Mouse (Mus musculus) hindlimb bud, embryonic 11.5 days (tissue): Measurements from ENCODE around the gene Marcks.
"Not testable (repeated sequence)": the region's sequence is repeated elsewhere in the genome, so short reads cannot be mapped to it uniquely, and the experiment has no call there.

Source experiments
- DNase-seq: peaks from one replicate; pipeline ENCODE4 v3.0.0-alpha.2; 2012; ENCODE audit warnings: low read depth, low spot score; ENCODE audit errors: extremely low spot score

Gene Marcks

DNA sequence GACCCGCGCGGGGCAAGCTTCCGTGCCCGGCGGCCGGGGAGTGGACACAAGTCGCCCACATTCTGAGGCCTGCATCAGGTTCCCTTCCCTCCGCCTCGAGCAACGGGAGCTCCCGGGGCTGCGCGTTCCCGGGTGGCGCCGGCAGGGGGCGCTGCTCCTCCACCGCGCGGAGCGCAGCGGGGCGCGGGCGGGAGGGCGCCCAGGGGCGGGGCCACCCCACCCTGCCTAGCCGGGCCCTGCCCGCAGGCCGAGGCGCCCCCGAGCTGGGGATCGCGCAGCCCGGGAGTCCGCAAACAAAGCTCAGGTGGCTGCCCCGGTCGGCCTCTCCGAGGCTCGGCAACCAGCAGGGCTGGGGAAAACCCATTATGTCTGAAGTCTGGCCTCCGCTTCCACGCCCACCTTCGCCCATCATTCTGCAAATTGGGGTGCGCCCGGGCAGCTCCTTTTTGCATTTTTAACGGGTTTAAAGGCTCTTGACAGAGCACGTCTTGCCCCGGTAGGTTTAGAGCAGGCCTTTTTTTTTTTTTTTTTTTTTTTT is 1.7 kb downstream of the Marcks start:
- no peak for DNase-seq

DNA sequence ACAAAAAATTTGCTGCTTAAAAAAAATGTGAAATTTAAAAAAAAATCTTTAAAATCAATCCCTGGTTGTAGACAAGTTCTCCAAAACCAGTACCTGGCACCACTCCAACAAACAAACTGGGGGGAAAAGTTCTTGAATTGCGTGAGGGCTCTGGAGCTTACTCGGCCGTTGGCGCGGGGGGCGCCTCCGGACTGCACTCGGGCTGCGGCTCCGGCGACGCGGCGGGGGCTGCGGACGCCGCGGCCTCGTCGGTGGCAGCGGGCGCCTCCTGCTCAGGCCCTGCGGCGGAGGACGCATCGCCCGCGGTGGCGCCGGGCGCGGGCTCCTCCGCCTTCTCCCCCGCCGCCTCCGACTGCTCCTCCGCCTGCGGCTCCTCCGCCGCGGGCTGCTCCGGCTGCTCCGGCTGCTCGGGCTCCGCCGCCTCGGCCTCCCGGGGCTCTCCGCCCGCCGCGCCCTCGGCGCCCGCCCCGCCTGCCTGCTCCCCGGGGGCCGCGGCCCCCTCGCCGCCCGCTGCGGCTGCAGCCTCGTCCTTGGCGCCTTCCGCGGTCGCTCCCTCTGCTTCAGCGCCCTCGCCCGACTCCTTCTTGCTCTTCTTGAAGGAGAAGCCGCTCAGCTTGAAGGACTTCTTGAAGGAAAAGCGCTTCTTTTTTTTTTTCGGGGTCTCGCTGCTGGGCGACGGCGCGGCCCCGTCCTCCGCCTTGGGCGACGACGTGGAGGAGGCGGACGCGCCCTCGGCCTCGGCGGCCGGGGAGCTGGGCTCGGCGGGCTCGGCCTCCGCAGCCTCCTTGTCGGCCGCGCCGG is 2.6 kb downstream of the Marcks start:
- DNase-seq: no peak

DNA sequence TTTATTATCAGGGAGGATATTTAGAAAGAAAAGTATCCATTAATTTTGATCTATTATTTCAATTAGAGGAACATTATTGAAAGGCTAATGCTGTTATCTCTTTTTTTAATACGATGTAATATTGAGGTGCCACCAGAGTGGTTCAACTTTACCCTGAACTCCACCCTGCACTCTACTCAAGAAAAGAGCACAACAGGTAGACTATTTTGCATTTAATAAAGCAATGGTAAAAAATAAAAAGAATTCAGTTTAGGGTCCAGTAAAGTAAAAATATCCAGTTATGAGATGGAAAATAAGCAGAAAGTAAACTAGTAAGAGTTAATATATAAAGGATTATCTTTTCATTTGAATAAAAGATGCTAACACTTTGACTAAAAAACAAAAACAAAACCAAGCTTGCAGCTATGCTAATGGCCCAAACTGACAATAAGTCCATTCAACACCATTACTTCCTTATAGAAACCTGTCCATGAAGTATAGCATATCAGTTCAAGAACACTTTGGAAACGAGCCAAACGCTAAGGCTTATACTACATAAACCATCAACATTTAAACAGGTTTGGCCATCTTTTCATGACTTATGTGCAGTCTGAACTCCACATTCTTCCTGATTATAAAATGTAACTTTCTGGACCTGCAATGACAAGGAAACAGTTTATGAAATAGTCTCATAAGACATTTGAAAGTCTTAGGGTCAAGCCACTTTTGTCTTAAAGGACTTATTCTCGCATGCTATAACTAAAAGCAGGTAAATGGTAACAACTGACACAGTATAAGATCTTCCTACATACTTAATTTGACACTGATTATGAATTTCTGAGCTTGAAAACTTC is 4.6 kb downstream of the Marcks start:
- DNase-seq: no peak

DNA sequence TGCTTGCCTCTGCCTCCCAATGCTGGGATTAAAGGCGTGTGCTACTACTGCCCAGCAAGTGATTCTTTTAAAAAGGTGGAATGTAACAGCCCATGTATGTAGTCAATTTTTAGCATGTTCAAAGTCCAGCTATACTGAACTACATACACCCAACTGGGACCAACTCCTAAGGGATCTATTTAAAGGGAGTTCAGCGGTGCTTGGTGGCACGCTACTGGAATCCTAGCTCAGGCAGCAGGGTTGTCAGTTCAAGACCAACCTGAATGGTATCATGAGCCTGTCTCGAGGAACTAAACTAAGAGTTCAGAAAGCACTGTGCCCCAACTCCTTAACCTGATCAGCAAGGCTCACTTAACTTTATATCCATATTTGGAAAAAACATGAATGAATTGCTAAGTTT is 6.0 kb downstream of the Marcks start:
- no peak for DNase-seq

DNA sequence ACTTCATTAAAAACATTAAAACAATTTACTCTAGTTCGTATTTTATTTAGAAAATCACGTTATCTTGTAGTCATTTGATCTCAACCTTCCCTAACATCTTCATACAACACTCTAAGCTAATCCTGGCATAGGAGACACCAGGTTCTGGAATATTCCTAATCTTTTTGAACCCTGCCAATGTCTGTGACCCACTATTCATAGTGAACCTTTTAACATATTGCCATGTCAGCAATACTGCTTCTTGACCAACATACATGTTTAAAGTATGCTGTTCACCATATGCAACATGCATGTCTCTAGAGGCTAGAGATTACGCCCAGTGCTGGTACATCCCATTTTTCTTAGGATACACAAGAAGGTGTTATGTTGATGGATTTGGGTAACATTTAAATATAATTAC is 9.1 kb downstream of the Marcks start:
- DNase-seq: no peak

DNA sequence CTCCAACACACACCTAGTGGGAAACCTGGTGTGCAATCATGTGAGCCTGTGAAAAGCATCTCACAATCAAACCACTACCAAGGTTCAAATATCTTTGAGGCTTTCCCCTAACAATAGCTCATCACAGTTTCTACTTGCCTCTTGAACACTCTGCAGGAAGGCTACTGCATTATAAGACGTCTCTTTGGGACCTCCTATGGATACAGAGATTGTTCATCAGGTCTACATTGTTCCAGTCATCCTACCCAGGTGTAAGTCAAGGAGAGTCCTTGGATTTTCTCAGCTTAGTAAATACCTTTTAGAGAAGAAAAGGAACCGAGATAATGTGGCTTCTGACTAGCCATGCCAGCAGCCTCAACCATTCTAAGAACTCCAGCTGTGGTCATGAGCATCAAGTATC is 23.4 kb downstream of the Marcks start:
- no peak for DNase-seq

DNA sequence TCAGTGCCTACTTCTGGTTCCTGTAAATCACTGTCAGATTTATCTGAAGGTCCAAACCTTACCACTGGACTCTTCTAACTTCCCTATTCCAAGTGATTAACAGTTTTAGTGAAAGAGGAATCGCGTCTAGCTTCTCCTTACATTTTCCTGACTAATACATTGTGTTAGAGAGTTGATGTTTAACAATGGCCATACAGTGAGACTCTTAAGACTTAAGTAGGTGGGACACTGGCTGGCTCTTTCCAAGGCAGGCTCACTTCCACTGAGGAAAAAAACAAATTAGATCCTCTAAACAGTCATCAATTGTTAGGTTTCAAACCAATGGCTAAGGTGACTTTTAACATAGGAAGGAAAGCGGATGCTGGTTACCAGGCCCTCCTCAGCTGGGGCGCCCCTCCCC is 25.9 kb downstream of the Marcks start:
- DNase-seq: no peak

DNA sequence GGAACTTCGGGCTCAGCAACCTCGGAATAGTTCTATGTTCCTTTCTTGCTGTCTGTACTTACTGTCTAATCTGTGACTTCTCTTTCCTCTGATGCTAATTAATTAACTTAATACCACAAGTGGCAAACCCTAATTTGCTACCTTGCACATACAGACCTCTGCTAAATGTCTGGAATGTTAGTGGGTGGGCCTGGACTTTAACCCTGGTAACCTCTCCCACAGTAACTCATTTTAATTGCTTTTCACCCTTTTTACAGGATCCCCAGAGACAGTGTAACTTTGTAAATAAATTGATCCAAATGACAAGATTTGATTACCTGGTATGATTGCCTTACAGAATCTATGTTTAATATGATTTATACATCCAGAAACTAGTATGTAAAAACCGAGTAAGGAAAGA is 26.4 kb downstream of the Marcks start:
- DNase-seq: no peak

DNA sequence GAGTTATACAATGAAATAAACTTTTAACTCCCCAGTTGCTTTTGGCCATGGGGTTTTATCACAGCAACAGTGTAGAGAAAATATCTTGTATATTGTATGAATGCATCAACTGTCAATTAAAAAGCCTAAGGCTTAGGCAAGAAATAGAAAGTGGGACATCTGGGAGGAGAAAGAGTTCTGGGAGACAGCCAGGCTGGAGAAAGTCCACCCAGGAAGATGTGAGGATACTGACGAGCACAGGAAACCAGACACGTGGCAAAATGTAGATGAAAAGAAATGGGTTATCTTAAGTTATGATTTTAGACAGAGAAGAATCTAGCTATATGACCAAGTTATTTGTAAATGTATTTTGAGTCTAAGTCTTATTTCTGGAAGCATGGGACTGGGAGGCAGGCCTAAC is 27.3 kb downstream of the Marcks start:
- DNase-seq: no peak

DNA sequence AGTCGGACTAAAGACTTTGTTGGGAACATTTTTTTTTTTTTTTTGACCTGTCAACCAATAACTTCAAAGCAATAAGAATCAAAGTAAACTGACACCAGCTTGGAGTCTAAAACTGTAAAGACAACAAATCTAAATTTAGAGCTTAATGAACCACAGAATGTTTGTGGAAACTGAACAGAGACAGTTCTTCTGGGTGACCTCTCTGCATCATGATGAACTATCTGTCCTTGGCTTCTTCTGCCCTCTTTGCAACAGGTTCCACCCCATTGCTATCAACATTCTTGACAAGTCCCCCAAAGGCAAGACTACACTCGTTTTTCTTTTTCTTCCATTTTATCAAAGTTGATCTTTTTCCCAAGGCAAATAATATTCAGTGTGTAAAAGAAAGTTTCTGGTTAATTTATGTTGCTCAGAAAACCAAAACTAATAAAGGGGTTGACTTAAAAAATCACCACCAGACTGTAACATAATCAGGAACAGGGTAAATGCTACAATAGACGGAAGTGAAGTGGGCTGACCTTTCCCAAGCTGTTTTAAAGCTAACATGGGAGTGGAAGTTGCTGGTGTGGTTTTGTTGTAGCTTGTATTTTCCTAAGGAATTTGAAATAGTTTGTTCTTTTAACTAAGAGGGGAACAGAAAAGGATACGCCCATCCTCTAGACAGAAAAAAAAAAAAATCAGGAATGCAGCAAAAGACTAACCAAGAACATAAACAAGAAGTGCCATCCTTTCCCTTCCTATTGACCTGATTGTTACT is 31.7 kb downstream of the Marcks start:
- no peak for DNase-seq

DNA sequence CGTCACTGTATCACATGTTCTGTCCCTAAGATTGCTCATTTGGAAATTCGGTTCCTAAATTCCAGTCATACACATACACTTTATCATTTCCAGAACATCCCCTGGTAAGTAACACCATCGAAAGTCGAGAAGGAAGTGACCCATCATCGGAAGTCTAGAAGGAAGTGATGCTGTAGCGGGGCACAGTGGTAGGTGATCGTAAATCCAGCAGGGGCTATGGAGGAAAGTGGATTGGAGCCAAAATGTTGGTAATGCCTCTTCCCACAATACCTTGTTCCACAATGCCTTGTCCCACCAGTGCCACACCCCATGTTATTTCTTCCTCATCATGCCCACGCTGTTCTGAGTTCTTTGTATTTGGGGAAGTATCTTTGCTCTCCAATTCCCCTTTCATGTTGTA is 32.4 kb downstream of the Marcks start:
- DNase-seq: no peak

DNA sequence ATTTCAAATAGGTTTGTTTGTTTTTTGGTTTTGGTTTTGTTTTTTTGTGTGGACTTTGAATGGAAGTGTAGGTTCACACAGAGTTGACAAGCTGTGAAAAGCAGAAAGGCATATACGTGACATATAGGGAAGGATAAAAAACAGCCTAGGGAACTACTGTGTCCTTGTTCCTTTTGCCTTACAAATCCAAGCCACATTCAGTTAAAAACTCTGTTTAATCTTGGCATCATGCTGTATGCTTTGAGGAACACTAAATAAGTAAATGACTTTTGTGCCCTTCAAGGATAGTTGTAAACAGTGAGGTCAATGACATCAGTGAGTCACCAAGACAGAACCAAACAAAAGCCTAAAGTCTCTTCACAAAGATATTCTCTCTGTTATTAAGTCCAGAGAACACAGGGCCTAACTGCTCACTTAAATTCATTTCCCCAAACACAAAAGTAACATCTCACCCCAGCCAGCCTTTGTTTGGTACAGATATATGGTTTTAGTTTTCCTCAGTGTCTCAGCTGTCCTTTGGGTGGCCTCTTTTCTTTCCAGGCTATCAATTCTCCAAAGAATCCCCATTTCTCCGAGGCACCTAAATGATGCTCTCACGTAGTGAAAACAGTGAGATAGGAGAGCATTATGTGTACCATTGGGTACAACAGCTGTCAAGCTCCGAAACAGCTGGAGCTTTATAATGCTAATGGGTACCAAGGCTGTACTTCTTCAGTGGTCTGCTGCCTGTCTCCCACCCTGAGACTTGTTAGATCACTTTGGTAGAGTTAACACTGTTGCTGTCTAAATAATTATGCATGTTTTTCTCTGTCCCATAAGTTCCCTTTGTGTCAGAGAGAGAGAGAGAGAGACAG is 36.3 kb downstream of the Marcks start:
- no peak for DNase-seq

DNA sequence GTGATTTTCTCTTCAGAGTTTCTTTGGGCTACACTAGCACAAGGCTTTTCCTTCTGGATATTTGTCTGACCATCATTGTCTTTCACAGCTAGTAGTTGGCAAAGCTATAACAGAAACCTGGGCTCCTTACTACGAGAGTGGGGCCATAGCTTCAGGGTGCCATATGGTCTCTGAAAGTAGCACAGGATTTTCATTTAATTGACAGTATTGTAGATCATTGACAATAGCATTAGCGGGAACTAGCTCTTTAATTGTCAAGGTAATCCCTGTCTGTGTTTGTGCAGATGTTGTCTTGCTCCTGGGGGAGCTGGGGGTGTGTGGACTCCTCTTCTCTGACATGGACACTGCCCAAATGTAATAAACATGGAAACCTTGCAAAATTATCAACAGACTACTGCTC is 37.0 kb downstream of the Marcks start:
- no peak for DNase-seq

DNA sequence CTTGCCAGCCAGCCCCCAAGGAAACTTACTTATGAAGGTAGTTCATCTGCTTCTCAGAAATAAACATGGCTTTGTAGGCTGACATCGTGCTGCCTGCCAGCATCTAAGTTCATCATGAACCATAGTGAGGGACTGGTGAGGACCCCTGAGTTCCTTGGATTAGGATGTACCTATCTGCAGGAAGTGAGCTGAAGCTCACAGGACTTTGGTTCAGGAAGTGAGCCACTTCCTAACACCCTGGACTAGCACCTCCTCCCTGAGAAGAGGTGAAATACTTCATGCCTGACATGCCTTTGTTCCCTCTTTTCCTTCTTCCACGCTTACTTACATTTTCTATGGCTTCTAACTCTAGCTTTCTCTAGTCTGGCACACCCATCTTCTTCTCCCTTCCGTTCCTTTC is 42.2 kb downstream of the Marcks start:
- DNase-seq: no peak

DNA sequence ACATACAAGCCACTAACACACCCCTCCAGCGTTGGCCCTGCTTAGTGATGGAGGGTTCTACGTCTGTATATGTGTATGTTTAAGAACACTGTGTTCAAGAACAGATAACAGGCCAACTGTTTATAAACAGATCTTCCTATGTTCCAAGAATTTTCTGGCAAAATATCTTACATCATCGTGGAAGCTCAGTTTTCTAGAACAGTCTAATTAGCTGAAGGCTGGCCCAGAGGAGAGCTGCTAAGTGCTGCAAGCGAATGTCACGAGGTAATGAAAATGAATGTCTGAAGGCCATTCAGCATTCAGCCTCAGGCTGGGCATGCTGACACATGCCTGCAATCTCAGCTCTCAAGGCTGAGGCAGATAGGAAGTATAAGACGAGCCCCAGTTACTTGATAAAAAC is 42.9 kb downstream of the Marcks start:
- DNase-seq: no peak

DNA sequence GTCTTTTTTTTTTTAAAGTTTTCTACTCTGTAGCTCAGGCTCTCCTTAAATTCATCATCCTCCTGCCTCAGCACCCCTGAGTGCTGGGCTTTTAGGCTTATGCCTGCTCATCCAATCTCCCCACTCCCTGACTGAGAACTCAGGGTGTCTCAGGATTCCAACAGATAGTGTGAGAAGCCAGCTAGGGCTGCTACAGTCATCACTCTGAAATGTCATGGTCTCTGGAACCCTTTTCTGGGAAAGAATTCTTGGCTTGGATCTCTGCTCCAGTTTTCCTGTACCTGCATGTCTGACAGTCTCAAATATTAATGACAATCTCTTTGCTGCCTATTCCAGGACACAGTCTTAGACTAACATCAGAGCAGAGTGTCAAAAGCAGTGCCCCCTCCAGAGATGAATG is 45.4 kb downstream of the Marcks start:
- DNase-seq: no peak

DNA sequence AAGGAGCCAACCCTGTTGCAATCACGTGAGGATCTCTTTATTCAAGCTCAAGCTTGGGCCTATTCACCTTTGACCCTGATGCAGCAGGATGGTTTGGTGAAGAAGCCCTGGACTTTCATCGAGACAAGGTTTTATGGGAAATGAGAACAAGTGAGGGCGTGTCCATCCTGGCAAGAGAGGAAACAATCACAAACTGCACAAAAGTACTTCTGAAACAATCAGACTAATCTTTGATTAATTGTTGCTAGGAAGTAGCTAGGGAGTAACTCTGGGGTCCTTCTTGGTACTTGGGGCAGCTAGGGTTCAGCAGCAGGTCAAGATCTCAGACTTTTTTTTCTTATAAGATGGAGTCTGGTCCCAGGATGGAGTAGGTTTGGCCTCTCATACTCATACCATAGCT is 48.3 kb downstream of the Marcks start:
- no peak for DNase-seq

DNA sequence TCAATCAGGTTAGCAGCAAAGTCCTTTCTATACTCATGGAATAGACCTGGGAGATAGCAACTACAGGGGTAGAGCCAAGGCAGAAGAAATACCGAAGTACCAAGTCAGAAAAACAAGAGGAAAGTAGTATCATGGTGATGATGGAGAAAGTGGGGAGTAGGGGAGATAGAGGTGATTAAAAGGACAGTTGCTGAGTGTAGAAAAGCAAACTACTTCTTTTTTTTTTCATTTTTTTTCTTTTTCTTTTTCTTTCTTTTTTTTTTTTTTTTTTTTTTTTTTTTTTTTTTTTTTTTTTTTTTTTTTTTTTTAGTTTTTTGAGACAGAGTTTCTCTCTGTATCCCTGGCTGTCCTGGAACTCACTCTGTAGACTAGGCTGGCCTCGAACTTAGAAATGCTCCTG is 54.6 kb downstream of the Marcks start:
- DNase-seq: not testable (repeated sequence)
